Mouse (Mus musculus): ENCODE results near the gene Adipoq.

Adipoq gene

DNA sequence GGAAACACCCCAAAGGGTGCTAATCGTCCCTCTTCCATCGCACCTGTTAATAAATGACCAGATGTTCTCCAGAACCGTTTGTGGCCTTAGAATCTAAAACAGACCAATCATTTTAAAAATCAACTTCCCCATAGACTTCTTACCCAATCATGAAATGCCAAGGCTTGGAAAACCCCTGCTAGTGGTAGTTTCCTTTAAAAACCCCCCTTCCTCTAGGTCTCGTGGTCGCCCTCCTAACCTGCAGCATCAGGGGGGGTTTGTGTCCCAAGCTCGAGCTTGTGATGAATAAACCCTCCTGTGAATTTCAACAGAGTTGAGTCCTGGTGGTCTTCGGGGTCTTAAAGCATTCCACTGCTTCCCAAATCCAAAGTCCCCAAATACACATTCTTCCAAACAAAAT, 41.6 kb downstream of the Adipoq start:
- TF ChIP-seq POU5F1 (IDR thresholded peaks at IDR 0.05; ENCODE audit: borderline replicate concordance, low read length) (no peak), CTCF (conservative IDR thresholded peaks at IDR 0.05; ENCODE audit: low read length) (no peak), NANOG (IDR thresholded peaks at IDR 0.05; ENCODE audit: borderline replicate concordance, low read length) (no peak)
- no peaks in the 10 kb centered on the region for H3K36me3 ChIP-seq (ENCODE audit: insufficient read depth, low read length)
- H3K4me1 ChIP-seq (replicated peaks; ENCODE audit: low read depth, low read length), result no peaks in the 10 kb centered on the region
- no peak overlapping the region for H3K4me3 ChIP-seq (replicated peaks; ENCODE audit: low read length)
- H3K27me3 ChIP-seq (ENCODE audit: insufficient read depth, low read length), result no peaks in the 10 kb centered on the region
- H3K9me3 ChIP-seq (ENCODE audit: low read length), result peaks cover 9% of the 10 kb centered on the region

DNA sequence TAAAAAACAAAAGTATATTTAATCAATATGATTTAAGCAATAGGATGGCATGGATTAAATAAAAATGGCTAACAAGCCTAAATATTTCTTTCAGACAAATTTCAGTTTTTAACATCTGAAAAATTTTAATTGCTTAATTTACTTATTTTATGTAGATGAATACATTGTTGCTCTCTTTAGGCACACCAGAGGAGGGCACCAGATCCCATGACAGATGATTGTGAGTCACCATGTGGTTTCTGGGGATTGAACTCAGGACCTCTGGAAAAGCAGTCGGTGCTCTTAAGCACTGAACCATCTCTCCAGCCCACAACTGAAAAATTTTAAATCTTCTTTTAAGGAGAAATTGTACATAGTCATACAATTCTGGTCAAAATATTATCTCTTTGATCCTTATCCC, 43.3 kb downstream of the Adipoq start:
- TF ChIP-seq POU5F1 (IDR thresholded peaks at IDR 0.05; ENCODE audit: borderline replicate concordance, low read length) (no peak), CTCF (conservative IDR thresholded peaks at IDR 0.05; ENCODE audit: low read length) (no peak), NANOG (IDR thresholded peaks at IDR 0.05; ENCODE audit: borderline replicate concordance, low read length) (no peak)
- Histone ChIP-seq H3K4me1 (replicated peaks; ENCODE audit: low read depth, low read length) (no peaks in the 10 kb centered on the region), H3K36me3 (ENCODE audit: insufficient read depth, low read length) (no peaks in the 10 kb centered on the region), H3K9me3 (ENCODE audit: low read length) (peaks cover 9% of the 10 kb centered on the region), H3K27me3 (ENCODE audit: insufficient read depth, low read length) (no peaks in the 10 kb centered on the region), H3K4me3 (replicated peaks; ENCODE audit: low read length) (no peak overlapping the region)

DNA sequence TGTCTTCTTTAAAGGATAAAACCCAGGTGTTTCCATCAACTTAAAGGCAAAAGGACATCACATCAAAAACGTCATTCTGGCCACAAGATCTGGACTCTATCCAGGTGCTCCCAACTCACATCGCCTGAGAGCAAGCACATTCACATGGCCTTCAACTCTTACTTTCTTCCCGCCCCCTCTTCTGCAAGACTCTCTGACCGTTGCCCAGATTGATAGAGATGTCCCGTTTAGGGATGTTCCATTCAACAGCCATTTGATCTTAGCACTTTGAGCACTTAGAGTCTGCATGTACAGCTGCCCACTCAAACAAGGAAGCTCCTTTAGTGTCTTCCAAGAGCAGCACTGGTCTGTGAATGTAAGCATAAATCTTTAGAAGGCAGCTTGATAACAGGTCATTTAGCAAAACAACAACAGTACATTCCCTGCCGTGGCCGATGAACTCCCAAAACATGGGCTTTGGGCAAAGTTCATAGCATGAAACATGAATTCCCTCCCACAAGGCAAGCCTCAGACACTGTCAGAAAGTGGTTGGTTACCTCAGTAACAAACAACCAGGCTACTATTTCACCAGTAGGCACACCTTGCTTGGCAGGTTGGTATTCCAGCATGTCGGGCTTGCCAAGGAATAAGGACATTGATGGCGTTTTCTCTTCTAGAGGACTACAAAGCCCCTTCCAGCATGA, 45.4 kb downstream of the Adipoq start:
- no peak for TF ChIP-seq CTCF (conservative IDR thresholded peaks at IDR 0.05; ENCODE audit: low read length)
- no peak for TF ChIP-seq NANOG (IDR thresholded peaks at IDR 0.05; ENCODE audit: borderline replicate concordance, low read length)
- TF ChIP-seq POU5F1 (IDR thresholded peaks at IDR 0.05; ENCODE audit: borderline replicate concordance, low read length), result no peak
- H3K36me3 ChIP-seq (ENCODE audit: insufficient read depth, low read length), result no peaks in the 10 kb centered on the region
- H3K9me3 ChIP-seq (ENCODE audit: low read length), result peaks cover 9% of the 10 kb centered on the region
- H3K27me3 ChIP-seq (ENCODE audit: insufficient read depth, low read length), result no peaks in the 10 kb centered on the region
- H3K4me1 ChIP-seq (replicated peaks; ENCODE audit: low read depth, low read length), result no peaks in the 10 kb centered on the region
- H3K4me3 ChIP-seq (replicated peaks; ENCODE audit: low read length), result no peak overlapping the region

DNA sequence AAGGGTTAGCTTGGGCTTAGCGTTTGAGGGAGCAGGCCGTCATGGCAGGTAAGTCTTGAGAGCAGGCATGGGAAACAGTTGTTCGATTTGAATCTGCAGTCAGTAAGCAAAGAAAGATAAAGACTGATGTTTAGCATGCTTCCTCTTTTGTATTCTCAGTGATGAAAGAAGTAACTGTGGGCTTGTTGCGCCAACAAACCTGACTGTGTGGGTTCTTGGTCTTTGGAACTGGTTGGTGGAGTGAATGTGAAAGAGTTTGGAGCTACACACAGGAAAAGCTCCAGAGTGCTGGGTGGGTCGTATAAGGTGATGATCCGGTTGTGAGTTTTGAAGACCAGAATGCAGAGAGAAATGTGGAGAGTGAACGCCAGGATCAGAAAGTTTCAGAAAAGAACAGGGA, 49.3 kb downstream of the Adipoq start:
- no peaks in the 10 kb centered on the region for H3K9me3 ChIP-seq (ENCODE audit: low read length)
- H3K4me1 ChIP-seq (replicated peaks; ENCODE audit: low read depth, low read length), result no peaks in the 10 kb centered on the region
- no peak for TF ChIP-seq NANOG (IDR thresholded peaks at IDR 0.05; ENCODE audit: borderline replicate concordance, low read length)
- no peak for TF ChIP-seq CTCF (conservative IDR thresholded peaks at IDR 0.05; ENCODE audit: low read length)
- TF ChIP-seq POU5F1 (IDR thresholded peaks at IDR 0.05; ENCODE audit: borderline replicate concordance, low read length), result no peak
- no peaks in the 10 kb centered on the region for H3K36me3 ChIP-seq (ENCODE audit: insufficient read depth, low read length)
- H3K4me3 ChIP-seq (replicated peaks; ENCODE audit: low read length), result no peak overlapping the region
- H3K27me3 ChIP-seq (ENCODE audit: insufficient read depth, low read length), result no peaks in the 10 kb centered on the region

DNA sequence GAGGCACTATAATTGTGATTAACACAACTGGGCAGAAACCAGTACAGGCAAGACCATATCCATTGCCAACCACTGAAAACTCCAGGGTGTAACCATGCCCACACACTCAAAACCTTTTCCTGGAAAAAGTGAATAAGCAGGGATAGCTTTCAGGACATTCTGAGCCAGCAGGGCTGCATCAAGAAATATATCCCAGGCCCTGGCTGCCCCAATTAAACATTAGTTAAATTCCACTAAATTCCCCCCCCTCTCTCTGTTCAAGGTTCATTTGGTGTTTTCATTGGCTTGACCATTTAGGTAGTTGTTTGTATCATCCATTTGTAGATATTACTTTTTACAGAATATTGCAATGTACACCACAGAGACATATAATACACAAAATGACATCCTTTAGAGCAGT, 50.0 kb downstream of the Adipoq start:
- no peaks in the 10 kb centered on the region for H3K27me3 ChIP-seq (ENCODE audit: insufficient read depth, low read length)
- TF ChIP-seq NANOG (IDR thresholded peaks at IDR 0.05; ENCODE audit: borderline replicate concordance, low read length) (no peak), POU5F1 (IDR thresholded peaks at IDR 0.05; ENCODE audit: borderline replicate concordance, low read length) (no peak), CTCF (conservative IDR thresholded peaks at IDR 0.05; ENCODE audit: low read length) (no peak)
- H3K36me3 ChIP-seq (ENCODE audit: insufficient read depth, low read length), result no peaks in the 10 kb centered on the region
- H3K9me3 ChIP-seq (ENCODE audit: low read length), result no peaks in the 10 kb centered on the region
- H3K4me3 ChIP-seq (replicated peaks; ENCODE audit: low read length), result no peak overlapping the region
- no peaks in the 10 kb centered on the region for H3K4me1 ChIP-seq (replicated peaks; ENCODE audit: low read depth, low read length)

DNA sequence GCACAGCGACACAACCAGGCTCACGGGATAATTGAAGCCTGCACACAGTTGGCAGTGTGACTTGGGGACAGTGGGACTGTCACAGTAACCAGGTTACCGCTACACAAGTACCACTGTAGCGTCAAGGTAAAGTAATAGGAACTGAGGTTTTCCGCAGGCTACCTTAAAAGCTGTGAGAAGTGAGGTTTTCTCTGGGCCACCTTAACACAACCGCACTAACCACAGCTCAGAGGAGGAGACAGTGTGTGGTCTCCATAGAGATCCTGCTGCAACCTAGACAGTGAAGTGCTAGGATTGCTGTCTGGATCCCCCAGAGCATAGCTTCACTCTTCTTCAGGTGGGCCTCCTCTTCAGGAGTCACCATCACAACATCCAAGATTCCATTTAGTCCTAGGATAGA, 50.5 kb downstream of the Adipoq start:
- Histone ChIP-seq H3K36me3 (ENCODE audit: insufficient read depth, low read length) (no peaks in the 10 kb centered on the region), H3K27me3 (ENCODE audit: insufficient read depth, low read length) (no peaks in the 10 kb centered on the region)

DNA sequence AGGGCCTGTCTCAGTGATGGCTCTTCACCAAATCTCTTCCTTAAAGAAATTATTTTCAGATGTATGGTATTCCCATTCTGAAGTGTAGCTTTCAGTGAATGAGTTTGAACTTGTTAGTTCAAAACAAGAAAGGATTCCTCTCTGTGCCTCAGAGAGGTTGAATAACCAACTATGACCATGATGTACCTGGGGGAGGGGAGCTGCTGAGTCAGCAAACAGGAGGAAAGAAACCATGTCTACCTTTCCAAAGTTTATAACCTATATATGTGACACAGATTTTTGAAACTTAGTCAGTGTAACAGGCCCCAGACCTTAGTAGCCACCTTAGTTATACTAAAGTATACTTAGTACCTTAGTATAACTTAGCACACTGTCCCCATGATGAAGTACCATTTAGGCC, 55.2 kb downstream of the Adipoq start:
- no peaks in the 10 kb centered on the region for H3K36me3 ChIP-seq (ENCODE audit: insufficient read depth, low read length)
- no peaks in the 10 kb centered on the region for H3K9me3 ChIP-seq (ENCODE audit: low read length)
- no peaks in the 10 kb centered on the region; the same call in 1 of the 2 replicates for H3K27me3 ChIP-seq (ENCODE audit: insufficient read depth, low read length)
- TF ChIP-seq CTCF (conservative IDR thresholded peaks at IDR 0.05; ENCODE audit: low read length), result no peak
- no peak for TF ChIP-seq NANOG (IDR thresholded peaks at IDR 0.05; ENCODE audit: borderline replicate concordance, low read length)
- TF ChIP-seq POU5F1 (IDR thresholded peaks at IDR 0.05; ENCODE audit: borderline replicate concordance, low read length), result no peak
- no peaks in the 10 kb centered on the region for H3K4me1 ChIP-seq (replicated peaks; ENCODE audit: low read depth, low read length)
- H3K4me3 ChIP-seq (replicated peaks; ENCODE audit: low read length), result no peak overlapping the region

More for the DNA sequence above, 50.5 kb downstream of the Adipoq start:
- TF ChIP-seq POU5F1 (IDR thresholded peaks at IDR 0.05; ENCODE audit: borderline replicate concordance, low read length) (no peak), NANOG (IDR thresholded peaks at IDR 0.05; ENCODE audit: borderline replicate concordance, low read length) (no peak), CTCF (conservative IDR thresholded peaks at IDR 0.05; ENCODE audit: low read length) (no peak)
- no peak overlapping the region for H3K4me3 ChIP-seq (replicated peaks; ENCODE audit: low read length)
- H3K4me1 ChIP-seq (replicated peaks; ENCODE audit: low read depth, low read length), result no peaks in the 10 kb centered on the region
- no peaks in the 10 kb centered on the region for H3K9me3 ChIP-seq (ENCODE audit: low read length)
